In the genomic region with DNA sequence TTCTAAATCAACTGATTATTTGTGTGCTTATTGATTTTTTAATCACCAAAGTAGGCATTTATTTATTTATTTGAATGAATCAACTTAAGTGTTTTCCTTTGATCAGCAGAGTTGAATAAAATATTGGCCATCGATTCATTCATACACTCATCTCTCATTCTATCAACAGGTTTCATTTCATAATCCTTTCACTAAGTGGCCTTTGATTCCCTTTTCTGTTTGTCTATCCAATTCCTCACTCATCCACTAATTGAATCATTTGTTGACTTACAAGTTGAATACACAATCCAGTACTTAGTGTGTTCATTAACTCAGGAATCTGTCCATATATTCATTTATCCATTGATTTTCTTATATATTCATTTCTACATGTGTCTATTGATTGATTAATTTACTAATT, we compare ENCODE assay signal across 46 mouse cellular contexts. TPM values are rescaled to one million over a fixed set of nuclear protein-coding genes. Genes with fewer than 3 reads are reported as not detected.
"Had no signal": no experiment of that assay in that cellular context is flagged by ENCODE, and none has a peak within 500 bp of the region (broad histone marks: within the 10 kb centered on the region; RNA-seq: fewer than 3 reads in every experiment).

No protein-coding gene starts in this region.

- ATAC-seq: liver, embryonic 12.5 days; liver, postnatal 0 days; lung, postnatal 0 days; midbrain, embryonic 13.5 days; midbrain, embryonic 15.5 days; midbrain, embryonic 16.5 days had no signal

- DNase-seq: left cerebral cortex, postnatal 4 days; liver; liver, embryonic 13.5 days; liver, postnatal 0 days; lung, adult 18-20 months; lung, adult 2 months; lung, embryonic 14.5 days; lung, postnatal 10 days; lung, postnatal 14 days; lung, postnatal 36 days; lung, postnatal 4 days; midbrain, embryonic 14.5 days had no signal

- H3K4me1 ChIP-seq: limb, embryonic 10.5 days; limb, embryonic 12.5 days; limb, embryonic 13.5 days; limb, embryonic 15.5 days; liver, embryonic 12.5 days; liver, embryonic 13.5 days; liver, embryonic 15.5 days; lung, embryonic 15.5 days; megakaryocyte, embryonic 14.5 days; midbrain, embryonic 10.5 days; midbrain, embryonic 12.5 days; midbrain, embryonic 13.5 days; midbrain, embryonic 15.5 days; neural tube, embryonic 12.5 days had no signal

- H3K36me3 ChIP-seq: limb, embryonic 10.5 days; limb, embryonic 12.5 days; limb, embryonic 13.5 days; limb, embryonic 15.5 days; liver, embryonic 12.5 days; liver, embryonic 13.5 days; liver, embryonic 15.5 days; lung, embryonic 15.5 days; midbrain, embryonic 10.5 days; midbrain, embryonic 12.5 days; midbrain, embryonic 13.5 days; midbrain, embryonic 15.5 days; neural tube, embryonic 12.5 days had no signal

- H3K27ac ChIP-seq: left cerebral cortex, adult 2 months; limb, embryonic 10.5 days; limb, embryonic 12.5 days; limb, embryonic 13.5 days; limb, embryonic 15.5 days; liver, embryonic 12.5 days; liver, embryonic 13.5 days; liver, embryonic 14.5 days; liver, embryonic 15.5 days; lung, embryonic 15.5 days; macrophage; midbrain, embryonic 10.5 days; midbrain, embryonic 12.5 days; midbrain, embryonic 13.5 days; midbrain, embryonic 15.5 days; neural tube, embryonic 12.5 days had no signal

- H3K4me2 ChIP-seq: limb, embryonic 12.5 days; limb, embryonic 13.5 days; limb, embryonic 15.5 days; liver, embryonic 12.5 days; liver, embryonic 13.5 days; liver, embryonic 15.5 days; lung, embryonic 14.5 days; lung, embryonic 15.5 days; midbrain, embryonic 11.5 days; midbrain, embryonic 12.5 days; midbrain, embryonic 13.5 days; midbrain, embryonic 15.5 days; neural tube, embryonic 12.5 days had no signal

- H3K9ac ChIP-seq: limb, embryonic 12.5 days; limb, embryonic 13.5 days; limb, embryonic 15.5 days; liver, embryonic 12.5 days; liver, embryonic 13.5 days; liver, embryonic 14.5 days; liver, embryonic 15.5 days; liver, postnatal 0 days; lung, embryonic 14.5 days; lung, embryonic 15.5 days; midbrain, embryonic 12.5 days; midbrain, embryonic 13.5 days; midbrain, embryonic 15.5 days; neural tube, embryonic 12.5 days had no signal

- H3K27me3 ChIP-seq: limb, embryonic 12.5 days; limb, embryonic 13.5 days; limb, embryonic 15.5 days; liver, embryonic 12.5 days; liver, embryonic 13.5 days; liver, embryonic 15.5 days; lung, embryonic 15.5 days; megakaryocyte, embryonic 14.5 days; midbrain, embryonic 12.5 days; midbrain, embryonic 13.5 days; midbrain, embryonic 15.5 days; neural tube, embryonic 12.5 days had no signal

- H3K9me3 ChIP-seq: limb, embryonic 15.5 days; liver, embryonic 13.5 days; liver, embryonic 15.5 days; lung, embryonic 15.5 days; megakaryocyte, embryonic 14.5 days had no signal

- H3K4me3 ChIP-seq: left cerebral cortex, adult 2 months; limb, embryonic 10.5 days; limb, embryonic 12.5 days; limb, embryonic 13.5 days; limb, embryonic 15.5 days; liver, embryonic 12.5 days; liver, embryonic 13.5 days; liver, embryonic 15.5 days; lung, embryonic 15.5 days; megakaryocyte, embryonic 14.5 days; midbrain, embryonic 10.5 days; midbrain, embryonic 12.5 days; midbrain, embryonic 13.5 days; midbrain, embryonic 15.5 days; myocyte; neural tube, embryonic 12.5 days had no signal

RNA-seq across cellular contexts. Expression of gene Cyp2b13, which starts 26.1 kb away (rescaled TPM):
- total RNA-seq: left cerebral cortex, adult 2 months; left cerebral cortex, adult 8-10 months; left cerebral cortex, postnatal 10 days; left cerebral cortex, postnatal 14 days; left cerebral cortex, postnatal 25 days; left cerebral cortex, postnatal 36 days; left cerebral cortex, postnatal 4 days; megakaryocyte progenitor cell, adult 5-6 weeks; megakaryocyte, adult 5-6 weeks; megakaryocyte-erythroid progenitor cell, adult 5-6 weeks; midbrain, postnatal 0 days; monocyte, adult 5-6 weeks had no signal
- polyA plus RNA-seq: limb, embryonic 10.5 days; limb, embryonic 11.5 days; limb, embryonic 12.5 days; limb, embryonic 13.5 days; limb, embryonic 14.5 days; limb, embryonic 15.5 days; liver, embryonic 12.5 days; liver, embryonic 13.5 days; lung, adult 2 months; lung, embryonic 14.5 days; lung, embryonic 15.5 days; lung, embryonic 16.5 days; lung, postnatal 0 days; macrophage; midbrain, embryonic 10.5 days; midbrain, embryonic 11.5 days; midbrain, embryonic 12.5 days; midbrain, embryonic 13.5 days; midbrain, embryonic 14.5 days; midbrain, embryonic 15.5 days; midbrain, embryonic 16.5 days; midbrain, postnatal 0 days; neural tube, embryonic 11.5 days; neural tube, embryonic 12.5 days had no signal
